Comparison of ENCODE assay signal across 7 mouse cellular contexts in the genomic region with DNA sequence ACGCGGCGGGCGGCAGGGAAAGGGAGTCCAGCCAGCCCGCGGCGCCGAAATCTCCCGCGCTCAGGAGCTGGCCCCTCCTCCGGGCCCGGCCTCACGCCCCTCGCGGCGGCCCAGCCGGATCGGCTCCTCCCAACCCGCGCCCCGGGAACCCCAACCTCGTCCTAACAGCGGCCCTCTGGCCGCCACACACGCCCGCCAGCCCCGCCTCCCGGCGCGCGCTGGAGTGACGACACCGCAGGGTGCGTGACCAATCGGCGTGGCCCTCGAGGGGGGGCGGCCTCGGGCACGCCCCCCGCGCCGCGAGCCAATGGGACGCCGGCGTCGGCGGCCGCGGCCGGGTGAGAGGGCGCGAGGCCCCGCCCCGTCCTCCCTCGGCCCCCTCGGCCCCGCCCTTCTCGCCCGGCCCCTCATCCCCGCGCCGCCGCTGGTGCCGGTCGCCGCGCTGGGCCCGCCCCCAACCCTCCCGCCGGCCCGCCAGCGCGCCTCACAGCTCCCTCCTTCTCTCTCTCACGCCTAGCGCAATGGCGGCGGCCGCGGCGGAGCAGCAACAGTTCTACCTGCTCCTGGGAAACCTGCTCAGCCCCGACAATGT. TPM values are rescaled to one million over a fixed set of nuclear protein-coding genes. Genes with fewer than 3 reads are reported as not detected.
A peak's percentile ranks its signal among the peaks of the same experiment; 100 is the strongest.
DNase-seq lines count a peak whose midpoint lies in the region; ATAC-seq lines count a peak whose summit lies in the region.

A gene (plus strand): TSS at position 492 of the 592 bp plus-strand sequence.

- H3K4me1 ChIP-seq in intestine, embryonic 16.5 days (ENCODE audit: control insufficient read depth, insufficient read depth, low read length), result peaks cover 12% of the 10 kb centered on the region; the same call in 1 of the 2 replicates
- no peaks in the 10 kb centered on the region for H3K4me1 ChIP-seq in midbrain, embryonic 11.5 days (ENCODE audit: control insufficient read depth, insufficient read depth, low read length)

- H3K9me3 ChIP-seq in intestine, embryonic 16.5 days (ENCODE audit: control insufficient read depth, low read length), result no peaks in the 10 kb centered on the region
- no peaks in the 10 kb centered on the region for H3K9me3 ChIP-seq in midbrain, embryonic 11.5 days (ENCODE audit: control insufficient read depth, low read length)

- WGBS in intestine, embryonic 16.5 days, result under 1% methylated on average over 64 of the region's 83 CpGs
- 0% methylated on average over 27 of the region's 83 CpGs for WGBS in midbrain, embryonic 11.5 days

- no peaks in the 10 kb centered on the region for H3K36me3 ChIP-seq in intestine, embryonic 16.5 days (ENCODE audit: control insufficient read depth, insufficient read depth, low read length)
- H3K36me3 ChIP-seq in midbrain, embryonic 11.5 days (ENCODE audit: control insufficient read depth, insufficient read depth, low read length), result no peaks in the 10 kb centered on the region

- peak within 1 kb of the TSS; percentile 85 for H3K9ac ChIP-seq in intestine, embryonic 16.5 days (ENCODE audit: low read depth, low read length)
- peak within 1 kb of the TSS; percentile 89 for H3K9ac ChIP-seq in midbrain, embryonic 11.5 days (ENCODE audit: low read length)

- H3K4me2 ChIP-seq in intestine, embryonic 16.5 days (ENCODE audit: low read depth, low read length), result peak within 1 kb of the TSS; percentile 87
- peak within 1 kb of the TSS; percentile 83 for H3K4me2 ChIP-seq in midbrain, embryonic 11.5 days

- H3K27me3 ChIP-seq in intestine, embryonic 16.5 days (replicated peaks; ENCODE audit: control insufficient read depth, insufficient read depth, low read length), result no peaks in the 10 kb centered on the region
- H3K27me3 ChIP-seq in midbrain, embryonic 11.5 days (ENCODE audit: control insufficient read depth, insufficient read depth, low read length), result no peaks in the 10 kb centered on the region

- DNase-seq in adrenal gland, adult 2 months, result peak; percentile 98
- peak; percentile 96 for DNase-seq in embryo, embryonic 11.5 days (ENCODE audit: low read depth, low spot score)
- DNase-seq in gastrocnemius, postnatal 4 days (ENCODE audit: low spot score in 2 of 2), result peak; percentile 97
- peak; percentile 94 to 95 for DNase-seq in left cerebral cortex, postnatal 36 days (ENCODE audit: low spot score in 2 of 2)
- DNase-seq in midbrain, embryonic 11.5 days (ENCODE audit: low spot score, missing footprints), result peak; percentile 100
- peak; percentile 94 for DNase-seq in skeletal muscle tissue, adult 2 months (ENCODE audit: low read depth, low spot score)

- peak; percentile 98 for ATAC-seq in intestine, embryonic 16.5 days
- ATAC-seq in midbrain, embryonic 11.5 days (ENCODE audit: low FRiP score), result peak; percentile 96

- H3K4me3 ChIP-seq in intestine, embryonic 16.5 days (ENCODE audit: low read length), result peak within 1 kb of the TSS; percentile 92
- H3K4me3 ChIP-seq in midbrain, embryonic 11.5 days (ENCODE audit: low read depth, low read length), result peak within 1 kb of the TSS; percentile 89

- peak within 1 kb of the TSS; percentile 94 for H3K27ac ChIP-seq in intestine, embryonic 16.5 days (ENCODE audit: low read length)
- peak within 1 kb of the TSS; percentile 83 for H3K27ac ChIP-seq in midbrain, embryonic 11.5 days (ENCODE audit: low read depth, low read length)

- intact Hi-C loops in left cerebral cortex, postnatal 36 days (cut with DNase I), result loop anchor here (5.0 to 10.0 kb wide), 2 partner anchors 79 to 314 kb away; no protein-coding TSS in a partner anchor

RNA-seq across cellular contexts. Expression of the gene that starts here (rescaled TPM):
- total RNA-seq in adrenal gland, adult 2 months (2021), result 10 to 100 TPM; 70.8 to 73.7 TPM
- polyA plus RNA-seq in adrenal gland, adult 2 months (2012; rRNA removed), result 6.3 and 7.7 TPM in 2 replicates
- total RNA-seq in gastrocnemius, postnatal 4 days (2021), result 100 to 1,000 TPM; 111 to 112 TPM
- polyA plus RNA-seq in intestine, embryonic 16.5 days (2015; fragmentation: Nextera tagmentation; extraction: Ambion mirVana), result 63.5 and 67.7 TPM in 2 replicates
- total RNA-seq in left cerebral cortex, postnatal 36 days (2021), result 100 to 1,000 TPM; 107 to 110 TPM
- polyA plus RNA-seq in midbrain, embryonic 11.5 days (2014; fragmentation: Nextera tagmentation; extraction: Ambion mirVana), result 166 TPM in 2 replicates

Comparison
In these comparisons a context has a peak if more than half of its experiments do, and no peak if none do; other contexts are left out.
1. Peak in every context shown above with its lines: DNase-seq, ATAC-seq, H3K4me3 ChIP-seq and H3K27ac ChIP-seq.